Mouse (Mus musculus): ENCODE data around the gene Fam107a. TPM values are rescaled to one million over a fixed set of nuclear protein-coding genes. Genes with fewer than 3 reads are reported as not detected.
A peak's percentile ranks its signal among the peaks of the same experiment; 100 is the strongest.

The Fam107a gene
- polyA plus RNA-seq, 1 experiment from 2014 or later: 0.56 TPM

DNA sequence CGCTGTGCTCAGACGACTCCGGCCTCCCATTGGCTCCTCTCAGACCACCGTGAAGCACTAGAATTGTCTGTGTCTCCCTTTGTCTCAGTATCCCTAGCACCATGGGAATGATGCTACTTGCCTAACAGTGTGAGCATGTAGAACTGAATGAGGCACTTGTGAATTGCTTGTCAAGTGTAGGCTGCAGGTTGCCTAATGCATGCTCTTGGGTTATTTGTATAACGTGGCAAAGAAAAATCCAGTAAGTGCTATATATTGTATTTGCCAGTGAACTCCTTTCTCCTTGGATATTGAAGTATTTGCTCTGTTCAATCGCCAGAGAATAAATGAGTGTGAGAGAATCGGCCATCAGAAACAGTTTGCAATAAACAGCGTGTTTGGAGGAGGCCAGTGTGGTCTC lies 70.9 kb downstream of the Fam107a start:
- no peaks in the 10 kb centered on the region for H3K4me1 ChIP-seq (ENCODE audit: insufficient read depth, low read depth, low read length)
- ATAC-seq (peak; percentile 76), DNase-seq (ENCODE audit: low spot score) (peak; percentile 75)
- no peak overlapping the region for H3K9ac ChIP-seq (replicated peaks; ENCODE audit: low read depth)
- no peaks in the 10 kb centered on the region for H3K9me3 ChIP-seq (ENCODE audit: low read length)
- no peaks in the 10 kb centered on the region for H3K27me3 ChIP-seq (replicated peaks; ENCODE audit: insufficient read depth, low read length)
- no peak overlapping the region for H3K4me3 ChIP-seq (ENCODE audit: low read depth, low read length)
- WGBS: 62% methylated on average over 8 of the region's 8 CpGs
- no peak overlapping the region for H3K4me2 ChIP-seq (replicated peaks; ENCODE audit: low read depth, low read length)
- TF ChIP-seq CTCF (IDR thresholded peaks at IDR 0.05) (no peak), EP300 (IDR thresholded peaks at IDR 0.05) (no peak)
- H3K27ac ChIP-seq (ENCODE audit: low read length): no peak overlapping the region
- no peaks in the 10 kb centered on the region for H3K36me3 ChIP-seq (ENCODE audit: insufficient read depth, low read length)

Other genes with a start within 250 kb of the Fam107a start
- gene Rpp14, start 237.7 kb downstream of the Fam107a start, polyA plus RNA-seq (2015; fragmentation: Nextera tagmentation; extraction: Ambion mirVana): 34.0 and 37.6 TPM in 2 replicates
- gene Pxk, start 219.8 kb downstream of the Fam107a start, polyA plus RNA-seq (2015; fragmentation: Nextera tagmentation; extraction: Ambion mirVana): 47.5 and 48.4 TPM in 2 replicates
- gene Pdhb, start 145.0 kb downstream of the Fam107a start, polyA plus RNA-seq (2015; fragmentation: Nextera tagmentation; extraction: Ambion mirVana): 129 and 140 TPM in 2 replicates
- 18.5 and 19.5 TPM in 2 replicates for gene Kctd6, start 103.9 kb downstream of the Fam107a start, polyA plus RNA-seq (2015; fragmentation: Nextera tagmentation; extraction: Ambion mirVana)
- gene Acox2, start 58.7 kb downstream of the Fam107a start, polyA plus RNA-seq (2015; fragmentation: Nextera tagmentation; extraction: Ambion mirVana): 6.3 and 7.2 TPM in 2 replicates
- gene Oit1, start 60.7 kb upstream of the Fam107a start, polyA plus RNA-seq (2015; fragmentation: Nextera tagmentation; extraction: Ambion mirVana): 2.6 and 2.7 TPM in 2 replicates